Mouse (Mus musculus): ENCODE results near the gene Clpx.
A peak's percentile ranks its signal among the peaks of the same experiment; 100 is the strongest.
"Not testable (repeated sequence)": the region's sequence is repeated elsewhere in the genome, so short reads cannot be mapped to it uniquely, and the experiment has no call there.

The Clpx gene

GRCm38 (mm10) chr9:65293973-65294715 is at the start of gene Clpx:
Clpx (plus strand) TSS chr9:65294260.
- DNase-seq (ENCODE audit: low read depth), result peak; percentile 93

GRCm38 (mm10) chr9:65247502-65248376 is 46.3 kb upstream of the Clpx start:
- DNase-seq (ENCODE audit: low read depth), result no peak

- no peak for DNase-seq (ENCODE audit: low read depth)
Observed at GRCm38 (mm10) chr9:65248377-65248690, 45.7 kb upstream of the Clpx start.

- no peak for DNase-seq (ENCODE audit: low read depth)
Observed at GRCm38 (mm10) chr9:65252026-65252425, 42.0 kb upstream of the Clpx start.

GRCm38 (mm10) chr9:65255906-65256600 is 38.0 kb upstream of the Clpx start:
- no peak for DNase-seq (ENCODE audit: low read depth)

GRCm38 (mm10) chr9:65257218-65257910 is 36.7 kb upstream of the Clpx start:
- no peak for DNase-seq (ENCODE audit: low read depth)

- DNase-seq (ENCODE audit: low read depth), result no peak
Observed at GRCm38 (mm10) chr9:65259366-65259765, 34.7 kb upstream of the Clpx start.

GRCm38 (mm10) chr9:65261591-65262230 is 32.3 kb upstream of the Clpx start:
- DNase-seq (ENCODE audit: low read depth), result no peak

- no peak for DNase-seq (ENCODE audit: low read depth)
Observed at GRCm38 (mm10) chr9:65262641-65263120, 31.4 kb upstream of the Clpx start.

GRCm38 (mm10) chr9:65264959-65265358 is 29.1 kb upstream of the Clpx start, which contains the start of gene Cilp:
Cilp (plus strand) TSS chr9:65265180.
- no peak for DNase-seq (ENCODE audit: low read depth)

- no peak for DNase-seq (ENCODE audit: low read depth)
Observed at GRCm38 (mm10) chr9:65267742-65268515, 26.1 kb upstream of the Clpx start.

GRCm38 (mm10) chr9:65273048-65273809 is 20.8 kb upstream of the Clpx start:
- DNase-seq (ENCODE audit: low read depth), result no peak

- DNase-seq (ENCODE audit: low read depth), result no peak
Observed at GRCm38 (mm10) chr9:65273873-65274272, 20.2 kb upstream of the Clpx start.

- DNase-seq (ENCODE audit: low read depth), result not testable (repeated sequence)
Observed at GRCm38 (mm10) chr9:65274851-65275250, 19.2 kb upstream of the Clpx start.

- no peak for DNase-seq (ENCODE audit: low read depth)
Observed at GRCm38 (mm10) chr9:65275810-65276530, 18.1 kb upstream of the Clpx start.

GRCm38 (mm10) chr9:65281536-65282151 is 12.4 kb upstream of the Clpx start:
- peak; percentile 17 for DNase-seq (ENCODE audit: low read depth)

GRCm38 (mm10) chr9:65283301-65283700 is 10.8 kb upstream of the Clpx start:
- DNase-seq (ENCODE audit: low read depth), result peak; percentile 35

GRCm38 (mm10) chr9:65288252-65288651 is 5.8 kb upstream of the Clpx start:
- not testable (repeated sequence) for DNase-seq (ENCODE audit: low read depth)

- no peak for DNase-seq (ENCODE audit: low read depth)
Observed at GRCm38 (mm10) chr9:65289988-65290387, 4.1 kb upstream of the Clpx start.

All from fibroblast of lung, adult 2 months (primary cell).